Mouse (Mus musculus) cerebellum, adult (tissue): ENCODE results near the gene Zfp526.

ENCODE experiments used
- ATAC-seq: cut with Nextera tagmentation; 2 replicates; pipeline ENCODE4 v1.9.2; 2017; ENCODE audit warnings: mild to moderate bottlenecking, moderate library complexity, mixed read lengths; ENCODE audit not compliant: insufficient number of reproducible peaks, low FRiP score, low TSS enrichment

Zfp526 gene

DNA sequence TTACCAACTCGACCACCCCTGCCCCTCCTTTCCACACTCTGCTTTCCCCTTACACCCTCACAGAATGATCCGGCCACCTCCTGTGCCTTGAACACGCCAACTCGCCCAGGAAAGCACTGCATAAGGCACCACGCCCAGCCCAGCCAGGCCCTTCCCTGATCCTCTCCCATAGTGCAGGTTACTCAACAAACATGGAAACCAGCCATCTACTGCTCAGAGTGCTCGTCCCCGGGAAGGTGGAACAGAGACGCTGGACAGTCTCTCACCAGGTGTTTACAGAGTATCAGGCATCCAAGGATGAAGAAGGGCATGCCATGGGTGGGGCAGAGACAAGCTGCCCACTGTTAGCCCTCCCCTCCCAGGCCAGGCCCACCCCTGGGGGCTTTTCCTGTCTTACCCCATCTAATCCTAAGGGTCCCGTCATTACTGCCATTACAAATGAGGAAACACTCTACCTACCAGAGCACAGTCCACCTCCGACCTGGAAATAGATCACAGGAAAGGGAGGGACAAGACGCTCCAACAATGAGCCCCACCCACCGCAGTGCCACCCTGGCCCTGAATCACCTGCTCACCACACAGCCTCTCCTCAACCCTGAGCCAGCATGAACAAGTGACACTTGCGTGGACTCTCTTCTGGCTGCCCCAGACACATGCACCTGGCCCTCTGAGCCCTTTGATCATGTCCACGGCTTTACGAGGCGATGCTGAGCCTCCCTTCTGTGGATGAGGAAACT, 15.0 kb upstream of the Zfp526 start:
- no peak for ATAC-seq

DNA sequence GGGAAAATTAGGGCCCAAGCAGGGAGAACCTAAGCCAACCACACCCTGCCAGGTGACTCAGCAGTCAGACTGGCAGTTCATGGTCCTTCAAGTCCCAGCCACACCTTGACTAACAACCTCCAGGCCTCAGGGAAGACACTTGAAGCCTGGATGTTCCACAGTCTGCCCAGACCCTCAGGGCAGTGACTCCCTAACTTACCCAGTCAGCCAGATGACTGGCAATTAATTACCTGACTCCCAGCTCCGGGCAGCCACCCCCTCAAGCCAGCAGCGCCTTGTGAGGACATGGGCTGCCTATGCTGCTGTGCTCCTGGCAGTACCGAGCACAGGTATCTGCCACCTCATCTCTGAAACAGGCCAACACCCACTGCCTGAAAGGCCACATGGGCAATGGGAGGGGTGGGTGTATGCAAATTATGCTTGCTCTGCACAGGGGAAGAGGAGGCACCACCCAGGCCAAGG, 12.0 kb upstream of the Zfp526 start:
- no peak for ATAC-seq

GRCm38 (mm10) chr7:25210482-25210881, 10.7 kb upstream of the Zfp526 start:
- ATAC-seq = no peak

GRCm38 (mm10) chr7:25213099-25213498, 8.1 kb upstream of the Zfp526 start:
- ATAC-seq = no peak

DNA sequence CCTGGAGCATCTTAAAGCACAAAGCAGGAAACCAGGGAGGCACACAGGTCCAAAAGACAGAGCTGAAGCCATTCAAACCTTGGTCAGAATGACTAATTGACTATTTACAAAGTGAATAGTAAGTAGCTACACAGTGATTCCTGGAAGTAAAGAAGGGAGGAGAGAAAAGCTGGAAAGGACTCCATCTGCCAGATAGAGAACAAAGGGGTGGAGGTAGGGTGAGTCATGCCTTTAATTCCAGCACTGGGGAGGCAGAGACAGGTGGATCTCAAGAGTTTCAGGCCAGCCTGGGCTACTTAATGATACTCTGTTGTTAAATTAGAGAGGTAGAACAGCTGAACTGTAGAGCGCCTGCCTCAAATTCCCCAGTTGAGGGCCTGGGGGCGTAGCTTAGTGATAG, 7.1 kb upstream of the Zfp526 start:
- ATAC-seq = no peak

DNA sequence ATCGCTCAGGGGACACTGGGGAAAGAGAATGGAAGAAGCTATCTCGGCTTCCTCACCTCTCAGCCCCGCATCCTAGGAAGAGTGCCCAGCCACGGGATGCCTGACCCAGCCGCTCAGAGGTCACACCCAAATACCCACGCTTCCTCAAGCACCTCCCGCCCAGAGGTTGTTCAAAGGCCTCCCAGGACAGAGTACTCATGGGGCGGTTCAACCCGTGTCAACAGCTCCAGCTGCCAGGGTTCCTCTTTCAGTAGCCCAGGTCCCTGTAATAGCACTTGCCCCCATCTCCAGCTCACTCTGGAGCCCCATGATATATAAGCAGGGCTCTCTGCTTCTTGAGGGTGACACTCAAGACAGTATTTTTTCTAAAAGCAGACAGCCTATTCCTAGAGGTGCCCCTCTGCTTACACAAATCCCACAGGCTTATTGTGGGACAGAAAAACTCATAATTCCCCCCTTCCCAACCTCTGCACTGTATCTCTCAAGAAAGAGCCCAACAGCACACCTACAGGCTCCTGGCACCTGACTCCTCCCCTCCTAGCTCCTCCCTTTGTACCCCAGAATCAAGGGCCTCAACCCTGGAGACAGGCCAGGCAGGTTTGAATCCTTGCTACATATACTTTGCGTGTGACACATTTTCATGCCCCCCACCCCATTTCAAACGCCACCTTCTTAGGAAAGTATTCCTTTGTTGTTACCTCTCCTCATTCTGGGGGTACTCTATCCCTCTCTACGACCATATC, 3.4 kb upstream of the Zfp526 start:
- ATAC-seq = no peak

DNA sequence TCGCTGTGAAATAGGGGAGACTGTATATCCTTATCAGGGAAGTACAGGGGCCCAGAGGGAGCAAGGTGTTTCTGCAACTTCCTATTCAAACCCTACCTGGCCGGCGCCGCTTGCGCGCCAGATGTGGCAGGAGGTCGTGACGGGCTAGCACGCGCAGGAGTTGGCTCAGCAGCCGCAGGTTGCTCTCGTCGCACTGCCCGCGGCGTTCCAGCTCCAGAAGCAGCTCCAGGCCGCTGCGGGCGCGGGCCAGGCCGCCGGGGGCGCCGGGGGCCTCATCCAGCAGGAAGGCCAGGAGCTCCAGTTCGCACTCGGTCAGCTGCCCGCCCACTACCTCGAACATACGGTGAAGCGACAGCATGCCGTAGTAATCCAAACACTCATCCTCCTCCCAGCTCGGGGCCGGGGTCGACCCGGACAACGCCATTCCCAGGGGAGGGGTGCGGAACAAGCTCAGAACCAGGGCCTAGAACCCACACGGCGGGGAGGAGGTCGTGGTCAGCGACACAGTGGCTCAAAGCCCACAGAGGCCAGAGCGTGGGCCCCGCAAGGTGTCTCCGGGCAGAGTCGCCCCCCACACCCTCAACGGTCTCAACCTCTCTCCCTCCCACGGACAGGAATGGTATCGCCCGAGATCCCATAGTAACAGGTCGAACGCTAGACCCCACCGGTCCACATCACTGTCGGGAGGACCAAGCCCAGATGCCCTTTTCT, 2.4 kb upstream of the Zfp526 start:
- no peak for ATAC-seq

DNA sequence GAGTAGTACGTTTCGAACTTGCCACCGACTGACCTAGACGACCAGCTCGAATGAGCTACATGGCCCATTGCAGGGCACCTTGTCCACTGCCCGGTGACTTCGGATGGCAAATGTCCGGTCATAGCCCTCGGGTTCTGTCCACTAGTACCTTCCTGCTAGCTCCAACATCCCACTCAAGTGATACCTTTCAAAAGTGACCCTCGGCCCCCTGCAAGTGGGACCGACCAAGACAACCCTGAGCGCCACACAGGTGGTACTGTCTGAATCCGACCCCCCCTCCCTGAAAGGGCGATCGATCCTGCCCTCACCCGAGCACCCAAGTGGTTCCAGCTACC, 1.8 kb upstream of the Zfp526 start:
- ATAC-seq = no peak; the same call in 1 of the 2 replicates

GRCm38 (mm10) chr7:25219756-25220456, 1.3 kb upstream of the Zfp526 start:
- ATAC-seq = peak; percentile 69

GRCm38 (mm10) chr7:25220457-25221101, 646 bp upstream of the Zfp526 start, which contains the start of gene Dedd2:
Gene Dedd2, minus strand, starts transcription at chr7:25220615.
- ATAC-seq = no peak

- ATAC-seq = no peak
Measured at GRCm38 (mm10) chr7:25222275-25222967, 1.2 kb downstream of the Zfp526 start.

DNA sequence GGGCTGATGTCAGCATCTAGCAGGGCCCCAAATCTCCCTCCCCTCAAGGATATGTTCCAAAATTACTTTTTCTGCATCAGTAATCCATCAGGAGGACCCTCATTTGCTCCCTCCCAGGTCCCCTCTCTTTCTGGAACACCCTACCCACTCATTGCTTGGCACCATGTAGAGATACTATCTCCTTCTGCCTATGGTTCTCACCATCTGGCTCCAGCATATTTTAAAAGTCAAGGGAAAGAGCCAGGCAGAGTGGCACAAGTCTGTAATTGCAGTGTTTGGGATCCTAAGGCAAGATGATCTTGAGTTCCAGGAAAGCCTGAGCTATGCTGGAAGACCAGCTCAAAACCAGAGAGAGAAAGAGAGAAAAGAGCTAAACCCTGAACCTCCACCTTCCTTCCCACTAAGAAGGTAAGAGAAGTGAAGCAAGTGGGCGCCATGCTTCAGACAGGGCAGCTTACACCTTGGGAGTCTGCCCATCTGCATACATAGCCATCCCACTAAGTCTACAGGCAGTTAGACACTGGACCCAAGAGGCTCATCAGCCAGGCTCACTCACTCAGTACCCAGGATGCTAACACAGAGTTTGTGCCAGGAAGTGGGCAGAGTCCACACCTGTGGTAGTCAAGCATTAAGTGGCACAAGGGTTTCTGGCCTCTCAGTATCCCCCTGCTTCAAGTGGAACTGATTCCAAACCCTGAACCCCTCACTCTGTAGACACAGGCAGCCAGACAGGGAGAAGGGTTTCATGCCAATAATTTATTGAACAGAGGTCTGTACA, 6.5 kb downstream of the Zfp526 start:
- ATAC-seq = no peak

DNA sequence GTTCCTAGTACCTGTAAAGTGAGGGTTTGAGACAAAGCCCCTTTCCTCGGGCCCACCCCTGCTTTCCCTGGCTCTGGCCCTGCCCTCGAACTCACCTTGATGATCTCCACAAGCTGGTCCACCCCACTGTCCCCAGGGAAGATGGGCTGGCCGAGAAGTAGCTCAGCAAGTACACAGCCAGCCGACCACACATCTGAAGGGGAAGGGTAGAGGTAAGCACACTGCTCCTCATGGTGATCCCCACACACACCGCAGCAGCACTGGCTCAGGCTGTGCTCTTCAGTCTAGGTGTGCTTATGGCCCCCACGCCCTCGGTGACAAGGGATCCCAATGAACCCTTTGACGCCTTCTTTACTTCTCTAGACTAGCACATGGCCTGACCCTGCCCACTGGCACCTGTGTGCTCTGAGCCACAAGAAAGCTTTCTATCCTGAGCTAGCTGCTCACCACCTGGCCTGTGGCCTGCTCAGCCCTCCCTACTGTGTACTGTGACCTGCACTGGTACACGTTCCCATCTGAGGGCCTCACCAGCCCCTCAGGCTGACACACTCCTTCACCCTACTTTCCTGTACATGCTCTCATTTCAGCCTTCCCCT, 9.6 kb downstream of the Zfp526 start:
- no peak for ATAC-seq

GRCm38 (mm10) chr7:25232101-25232648, 10.9 kb downstream of the Zfp526 start:
- ATAC-seq = no peak

DNA sequence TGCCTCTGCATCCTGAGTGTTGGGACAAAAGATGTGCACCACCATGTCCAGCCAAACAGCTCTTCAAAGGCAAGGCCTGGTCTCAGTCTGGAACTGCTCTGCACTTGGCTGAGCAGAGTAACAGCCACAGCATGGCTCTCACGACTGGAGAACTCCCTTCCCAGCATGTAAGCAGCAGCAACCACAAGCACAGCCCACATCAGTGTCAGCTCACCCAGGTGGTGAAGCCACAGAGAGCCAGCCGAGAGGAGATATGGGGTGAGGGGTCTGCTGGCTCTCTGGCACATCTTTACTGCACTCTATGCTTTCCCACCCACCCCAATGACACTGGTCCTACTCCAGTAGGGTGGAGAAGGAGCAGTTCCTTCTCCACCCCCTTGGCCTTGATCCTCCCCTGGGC, 11.8 kb downstream of the Zfp526 start:
- ATAC-seq = no peak

- no peak for ATAC-seq
Measured at GRCm38 (mm10) chr7:25235526-25235925, 14.3 kb downstream of the Zfp526 start.

DNA sequence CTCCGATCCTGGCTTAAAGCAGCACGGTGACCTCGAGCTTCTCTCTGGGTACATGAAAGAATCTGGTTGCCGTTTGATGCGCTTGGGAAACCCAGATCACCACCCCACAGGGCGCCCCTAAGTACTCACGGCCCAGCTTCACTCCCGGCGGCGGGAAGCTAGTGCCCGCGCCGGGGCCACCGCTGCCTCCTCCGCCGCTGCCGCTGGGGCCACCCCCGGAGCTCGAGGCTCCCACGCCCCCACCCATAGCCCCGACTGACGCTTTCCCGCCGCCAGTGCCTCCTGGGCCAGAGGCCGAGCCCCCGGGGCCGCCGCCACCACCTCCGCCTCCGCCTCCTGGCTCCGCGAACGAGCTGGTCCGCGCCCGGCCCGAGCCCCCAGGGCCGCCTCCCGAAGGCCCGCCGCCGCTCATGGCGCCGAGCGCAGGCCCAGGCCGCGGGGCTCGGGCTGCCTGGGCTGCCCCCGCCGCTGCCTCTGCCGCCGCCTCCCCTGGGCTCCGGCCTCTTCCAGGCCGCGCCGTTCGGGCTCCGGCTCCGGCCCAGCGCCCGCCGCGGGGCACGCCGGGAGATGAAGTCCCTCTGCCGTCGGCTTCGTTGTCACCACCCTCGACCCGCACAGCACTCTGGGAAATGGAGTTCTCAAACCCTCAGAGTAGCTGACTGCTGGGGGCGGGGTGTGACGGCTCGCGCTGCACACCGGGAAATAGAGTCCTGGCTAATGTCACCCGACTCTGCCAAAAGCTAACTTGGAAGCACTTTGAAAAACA, 16.2 kb downstream of the Zfp526 start, which contains the start of gene Gsk3a:
Gene Gsk3a, minus strand, starts transcription at position 603 of the 766 bp plus-strand sequence.
- ATAC-seq = peak; percentile 76
